Mouse (Mus musculus) bone marrow, adult 2 months (tissue): Measurements from ENCODE around the gene Pxmp4.

Experiments
- CTCF ChIP-seq: fragments of 200-500 bp; IDR thresholded peaks from 2 replicates; pipeline ENCODE4 v1.5.1; 2011; ENCODE audit warnings: low read length, control low read depth; ENCODE audit not compliant: control insufficient read depth, insufficient read depth
- POLR2A ChIP-seq: fragments of 200-500 bp; IDR thresholded peaks from 2 replicates; pipeline ENCODE4 v1.6.1; 2011; ENCODE audit warnings: low read depth, mild to moderate bottlenecking, control low read depth, low read length, borderline replicate concordance; ENCODE audit not compliant: control insufficient read depth

DNA sequence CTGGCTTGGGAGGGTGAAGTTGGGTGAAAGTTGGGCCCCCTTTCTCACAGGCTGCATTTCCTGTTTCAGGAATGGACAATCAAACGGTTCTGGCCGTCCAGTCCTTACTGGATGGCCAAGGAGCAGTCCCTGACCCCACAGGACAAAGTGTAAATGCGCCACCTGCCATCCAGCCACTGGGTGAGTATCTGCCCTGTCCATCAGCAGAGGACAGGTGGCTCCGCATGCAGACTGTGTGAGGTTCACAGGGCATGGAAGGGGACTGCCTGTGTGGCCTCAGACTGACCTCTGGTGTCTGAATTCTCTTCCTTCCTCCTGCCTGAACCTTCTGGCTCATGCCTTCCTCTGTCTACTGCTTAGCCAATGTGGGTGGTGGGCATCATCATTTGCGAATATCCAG, 18.2 kb upstream of the Pxmp4 start:
- TF ChIP-seq CTCF (no peak), POLR2A (no peak)
